Mouse (Mus musculus) embryonic facial prominence, embryonic 11.5 days (tissue): Measurements from ENCODE around the gene Tmem59l. TPM values are rescaled to one million over a fixed set of nuclear protein-coding genes. Genes with fewer than 3 reads are reported as not detected.

Source experiments
- ATAC-seq: fragments of 200-750 bp; cut with Nextera tagmentation; replicated peaks from 2 replicates; pipeline ENCODE4 v1.8.0; 2017; ENCODE audit warnings: low read depth; ENCODE audit not compliant: insufficient number of reproducible peaks, low FRiP score, low TSS enrichment
- DNase-seq: peaks from one replicate; pipeline ENCODE4 v3.0.0-alpha.2; 2015; ENCODE audit warnings: low spot score
- H3K27ac ChIP-seq: fragments of 300-500 bp; sonication (generic); replicated peaks from 2 replicates; pipeline ENCODE4 v1.5.1; 2014; ENCODE audit warnings: mild to moderate bottlenecking, low read depth, low read length, control low read depth
- H3K27me3 ChIP-seq: fragments of 300-500 bp; sonication (generic); 2 replicates; pipeline ENCODE4 v1.6.1; 2014; ENCODE audit warnings: mild to moderate bottlenecking, low read length, moderate library complexity, mixed read lengths; ENCODE audit not compliant: control insufficient read depth, insufficient read depth
- H3K36me3 ChIP-seq: fragments of 300-500 bp; sonication (generic); replicated peaks from 2 replicates; pipeline ENCODE4 v1.6.1; 2014; ENCODE audit warnings: low read depth, mild to moderate bottlenecking, low read length, moderate library complexity, mixed read lengths; ENCODE audit not compliant: control insufficient read depth, insufficient read depth
- H3K4me1 ChIP-seq: fragments of 300-500 bp; sonication (generic); 2 replicates; pipeline ENCODE4 v1.6.1; 2014; ENCODE audit warnings: low read length, mixed read lengths; ENCODE audit not compliant: control insufficient read depth, insufficient read depth
- H3K4me2 ChIP-seq: fragments of 300-500 bp; sonication (generic); 2 replicates; pipeline ENCODE4 v1.6.1; 2014; ENCODE audit warnings: low read depth, mild to moderate bottlenecking, control low read depth, low read length, moderate library complexity
- H3K4me3 ChIP-seq: fragments of 300-500 bp; sonication (generic); 2 replicates; pipeline ENCODE4 v1.5.1; 2014; ENCODE audit warnings: low read depth, low read length, control low read depth
- H3K9ac ChIP-seq: fragments of 300-500 bp; sonication (generic); replicated peaks from 2 replicates; pipeline ENCODE4 v1.6.1; 2014; ENCODE audit warnings: mild to moderate bottlenecking, control low read depth, low read length
- H3K9me3 ChIP-seq: fragments of 300-500 bp; sonication (generic); replicated peaks from 2 replicates; pipeline ENCODE4 v1.6.1; 2016; ENCODE audit warnings: mild to moderate bottlenecking, low read length, inconsistent platforms, mixed read lengths; ENCODE audit not compliant: control insufficient read depth
- WGBS: fragments of 180-500 bp; shearing (Covaris S2); extraction: QIAGEN DNeasy Blood & Tissue Kit; methylation state at CpG from one replicate; pipeline ENCODE4 v1.1.7; 2014; 5-methylcytosine and 5-hydroxymethylcytosine counted together
- polyA plus RNA-seq: library from polyadenylated mRNA; unstranded; fragments of >200 nt; fragmentation: Nextera tagmentation; extraction: Ambion mirVana; gene quantifications from 2 replicates; pipeline ENCODE4 v1.2.1, GENCODE M21; 2014

The Tmem59l gene
- polyA plus RNA-seq, 1 experiment from 2014 or later: 25.4 TPM

DNA sequence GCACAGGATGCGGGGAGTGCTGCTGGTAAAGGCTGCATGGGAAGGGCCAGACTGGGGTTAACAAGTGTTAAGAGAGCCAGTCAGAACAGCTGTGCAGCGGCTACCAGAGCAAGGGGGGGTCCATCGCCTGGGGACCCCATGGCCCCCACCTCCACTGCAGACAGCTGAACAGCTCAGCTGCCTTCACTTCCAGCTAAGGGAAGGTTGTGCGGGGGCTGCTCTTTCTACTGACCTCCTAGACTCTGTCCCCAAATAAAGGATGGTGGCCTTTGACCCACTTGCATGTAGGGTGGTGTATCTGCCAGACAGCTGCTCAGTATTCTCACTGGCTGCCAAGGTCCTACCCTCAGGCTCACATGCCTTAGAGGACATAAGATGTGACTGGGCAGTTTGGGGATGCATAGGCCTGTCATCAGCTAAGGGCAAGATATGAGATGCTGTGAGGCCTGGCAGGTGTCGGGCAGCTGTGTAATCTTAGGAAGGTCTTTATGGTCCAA is 19.9 kb downstream of the Tmem59l start:
- no peak overlapping the region for H3K4me3 ChIP-seq
- no peak overlapping the region for H3K9ac ChIP-seq
- DNase-seq (no peak), ATAC-seq (no peak)
- no peaks in the 10 kb centered on the region for H3K36me3 ChIP-seq
- H3K4me1 ChIP-seq: no peaks in the 10 kb centered on the region
- no peaks in the 10 kb centered on the region for H3K27me3 ChIP-seq
- 58% methylated on average over 5 of the region's 5 CpGs for WGBS
- no peak overlapping the region for H3K4me2 ChIP-seq
- H3K9me3 ChIP-seq: no peaks in the 10 kb centered on the region
- 0 out of 2 replicates have a peak overlapping the region, but pooled peaks have one; percentile 20 for H3K27ac ChIP-seq

DNA sequence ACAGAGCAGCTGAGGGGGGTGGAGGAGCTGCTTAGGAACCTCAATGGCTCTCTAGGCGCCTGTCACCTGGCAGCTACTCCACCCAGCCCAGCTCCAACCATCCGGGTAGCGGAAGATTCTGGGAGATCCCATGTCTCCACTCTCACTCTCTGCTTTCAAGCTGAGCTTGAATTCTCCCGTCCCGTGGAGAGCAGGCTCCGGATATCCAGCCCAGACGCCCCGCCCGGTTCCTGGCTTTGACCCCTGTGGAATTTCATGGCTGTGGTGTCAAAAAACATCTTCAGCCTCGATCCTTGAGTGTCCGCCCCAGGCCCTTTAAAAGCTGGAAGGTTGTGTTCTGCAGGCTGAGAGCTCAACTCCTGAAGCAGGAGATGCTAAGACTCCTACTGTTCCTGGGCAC is 20.4 kb downstream of the Tmem59l start:
- no peak overlapping the region for H3K4me2 ChIP-seq
- WGBS: 56% methylated on average over 11 of the region's 11 CpGs
- H3K4me1 ChIP-seq: no peaks in the 10 kb centered on the region
- no peak overlapping the region for H3K4me3 ChIP-seq
- H3K9ac ChIP-seq: no peak overlapping the region
- ATAC-seq (no peak), DNase-seq (no peak)
- H3K36me3 ChIP-seq: no peaks in the 10 kb centered on the region
- H3K27me3 ChIP-seq: no peaks in the 10 kb centered on the region
- H3K27ac ChIP-seq: 0 out of 2 replicates have a peak overlapping the region, but pooled peaks have one; percentile 20
- H3K9me3 ChIP-seq: no peaks in the 10 kb centered on the region

DNA sequence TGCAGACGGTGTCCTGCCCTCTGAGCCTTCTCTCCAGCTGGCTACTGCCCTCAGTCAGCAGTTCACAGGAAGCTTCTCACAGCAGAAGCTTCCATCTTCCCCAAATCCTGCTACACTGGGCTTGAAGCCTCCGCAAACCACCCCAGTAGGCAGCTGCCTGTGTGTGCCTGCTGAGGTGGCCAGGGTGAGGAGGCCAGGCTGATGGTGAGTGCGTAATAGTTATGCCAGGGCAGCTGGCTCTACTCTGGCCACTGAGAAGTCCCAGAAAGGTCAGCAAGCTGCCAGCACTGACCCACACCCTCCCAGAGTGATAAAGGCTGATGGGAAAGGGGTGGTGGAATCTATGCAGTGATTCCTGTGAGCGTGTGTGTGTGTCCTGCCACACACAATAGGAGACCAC is 20.9 kb downstream of the Tmem59l start:
- no peak overlapping the region for H3K4me2 ChIP-seq
- DNase-seq (no peak), ATAC-seq (no peak)
- no peak overlapping the region for H3K27ac ChIP-seq
- no peak overlapping the region for H3K9ac ChIP-seq
- no peaks in the 10 kb centered on the region for H3K9me3 ChIP-seq
- 88% methylated on average over 4 of the region's 4 CpGs for WGBS
- no peak overlapping the region for H3K4me3 ChIP-seq
- no peaks in the 10 kb centered on the region for H3K27me3 ChIP-seq
- no peaks in the 10 kb centered on the region for H3K36me3 ChIP-seq
- no peaks in the 10 kb centered on the region for H3K4me1 ChIP-seq

GRCm38 (mm10) chr8:70465701-70466100 is 21.5 kb downstream of the Tmem59l start:
- Histone ChIP-seq H3K27me3 (no peaks in the 10 kb centered on the region), H3K36me3 (no peaks in the 10 kb centered on the region), H3K9me3 (no peaks in the 10 kb centered on the region), H3K4me1 (no peaks in the 10 kb centered on the region), H3K27ac (no peak overlapping the region), H3K9ac (no peak overlapping the region), H3K4me2 (no peak overlapping the region), H3K4me3 (no peak overlapping the region)
- DNase-seq (no peak), ATAC-seq (no peak)
- WGBS: 89% methylated on average over 4 of the region's 4 CpGs

- Histone ChIP-seq H3K4me2 (no peak overlapping the region), H3K4me3 (no peak overlapping the region), H3K27me3 (no peaks in the 10 kb centered on the region), H3K9me3 (no peaks in the 10 kb centered on the region), H3K36me3 (no peaks in the 10 kb centered on the region), H3K9ac (no peak overlapping the region), H3K27ac (no peak overlapping the region), H3K4me1 (no peaks in the 10 kb centered on the region)
- DNase-seq: no peak
- ATAC-seq: no peak
- WGBS: 80% methylated on average over 6 of the region's 6 CpGs
Observed at GRCm38 (mm10) chr8:70464162-70464561, 23.0 kb downstream of the Tmem59l start.

DNA sequence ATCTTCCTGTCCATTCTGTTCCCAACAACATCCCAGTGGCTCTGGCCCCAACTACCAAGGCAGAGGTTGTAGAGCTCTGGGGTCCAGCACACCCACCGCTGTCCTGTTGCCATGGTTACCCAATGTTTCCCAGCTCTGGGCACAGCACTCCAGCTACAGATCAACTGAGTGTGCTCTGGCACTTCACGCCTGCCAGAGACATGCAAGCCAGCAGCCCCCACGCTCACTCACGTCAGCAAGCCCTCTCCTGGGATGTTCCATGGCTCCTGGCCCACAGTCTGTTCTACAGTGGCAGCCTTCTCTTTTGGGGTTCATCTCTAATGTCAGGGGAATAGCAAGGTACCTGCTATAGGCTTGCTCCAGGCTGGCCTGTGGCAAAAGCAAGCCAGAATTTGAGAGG is 23.9 kb downstream of the Tmem59l start:
- Histone ChIP-seq H3K4me1 (no peaks in the 10 kb centered on the region), H3K36me3 (no peaks in the 10 kb centered on the region), H3K9me3 (no peaks in the 10 kb centered on the region), H3K27ac (no peak overlapping the region), H3K9ac (no peak overlapping the region), H3K4me3 (no peak overlapping the region), H3K27me3 (no peaks in the 10 kb centered on the region), H3K4me2 (no peak overlapping the region)
- DNase-seq (no peak), ATAC-seq (no peak)
- WGBS: 89% methylated on average over 4 of the region's 4 CpGs

GRCm38 (mm10) chr8:70462516-70462813 is 24.7 kb downstream of the Tmem59l start:
- no peaks in the 10 kb centered on the region for H3K36me3 ChIP-seq
- no peak overlapping the region for H3K27ac ChIP-seq
- H3K9ac ChIP-seq: no peak overlapping the region
- no peaks in the 10 kb centered on the region for H3K4me1 ChIP-seq
- no peak overlapping the region for H3K4me2 ChIP-seq
- H3K9me3 ChIP-seq: no peaks in the 10 kb centered on the region
- no peaks in the 10 kb centered on the region for H3K27me3 ChIP-seq
- WGBS: 92% methylated on average over 8 of the region's 8 CpGs
- H3K4me3 ChIP-seq: no peak overlapping the region
- DNase-seq: no peak
- no peak for ATAC-seq

DNA sequence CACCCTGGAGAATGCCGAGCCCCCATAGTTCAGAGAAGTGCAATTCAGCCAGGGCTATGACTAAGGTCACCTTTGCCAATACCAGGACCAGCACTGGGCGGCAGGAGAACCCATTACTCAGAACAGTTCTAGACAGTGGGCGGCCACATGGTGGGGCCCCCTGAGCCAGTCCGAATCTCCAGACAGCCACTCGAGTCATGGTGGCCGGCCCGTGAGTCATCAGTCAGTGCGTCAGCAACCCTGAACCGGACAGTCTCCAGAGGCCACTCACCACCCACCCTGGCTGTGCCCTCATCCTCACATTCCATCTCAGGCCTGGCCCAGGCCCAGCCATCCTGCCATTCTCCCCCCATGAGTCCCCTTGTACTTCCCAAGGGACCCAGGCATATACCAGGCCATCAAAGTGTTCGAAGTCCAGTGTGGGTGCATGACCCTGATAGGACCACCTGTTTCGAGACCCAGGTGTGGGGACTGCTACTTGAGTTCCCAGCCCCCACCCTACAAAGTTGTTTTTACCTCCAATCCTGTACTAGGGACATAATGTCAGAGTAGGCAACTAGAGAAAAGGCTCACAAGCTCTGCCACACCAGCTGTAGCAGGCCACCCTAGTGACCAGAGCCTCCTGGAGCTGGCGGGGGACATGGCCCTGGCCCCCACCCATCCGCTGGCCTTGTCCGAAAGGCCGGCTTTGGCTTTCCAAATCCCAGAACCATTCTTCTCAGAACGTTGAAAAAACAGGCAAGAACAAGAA is 25.2 kb downstream of the Tmem59l start:
- Histone ChIP-seq H3K9ac (no peak overlapping the region), H3K4me3 (no peak overlapping the region), H3K9me3 (no peaks in the 10 kb centered on the region), H3K4me2 (no peak overlapping the region), H3K27ac (no peak overlapping the region), H3K4me1 (no peaks in the 10 kb centered on the region), H3K27me3 (no peaks in the 10 kb centered on the region), H3K36me3 (no peaks in the 10 kb centered on the region)
- DNase-seq (no peak), ATAC-seq (no peak)
- 90% methylated on average over 16 of the region's 16 CpGs for WGBS
